Mouse (Mus musculus): ENCODE data around the gene March2.

March2 gene

GRCm38 (mm10) chr17:33637038-33637437, 81.4 kb downstream of the March2 start:
- DNase-seq (ENCODE audit: extremely low spot score) = no peak
